Mouse (Mus musculus) heart, postnatal 25 days (tissue): ENCODE measurements around the gene Fhit. TPM values are rescaled to one million over a fixed set of nuclear protein-coding genes. Genes with fewer than 3 reads are reported as not detected.

Source experiments
- DNase-seq: peaks from one replicate; pipeline ENCODE4 v3.0.0; 2022; ENCODE audit warnings: low spot score
- intact Hi-C: fragments of 180-260 bp; cut with DNase I; formaldehyde crosslinking; loops from one replicate; pipeline ENCODE4 v1.15.1; 2025
- total RNA-seq, 2 experiments: library from RNA; stranded (reverse); gene quantifications; 2 replicates each; pipeline ENCODE4 v1.2.3; 2021

Gene Fhit
- total RNA-seq, 2 experiments from 2014 or later = 2.9 to 4.0 TPM

GRCm38 (mm10) chr14:10430396-10431000, 731.3 kb downstream of the Fhit start:
- no peak for DNase-seq

DNA sequence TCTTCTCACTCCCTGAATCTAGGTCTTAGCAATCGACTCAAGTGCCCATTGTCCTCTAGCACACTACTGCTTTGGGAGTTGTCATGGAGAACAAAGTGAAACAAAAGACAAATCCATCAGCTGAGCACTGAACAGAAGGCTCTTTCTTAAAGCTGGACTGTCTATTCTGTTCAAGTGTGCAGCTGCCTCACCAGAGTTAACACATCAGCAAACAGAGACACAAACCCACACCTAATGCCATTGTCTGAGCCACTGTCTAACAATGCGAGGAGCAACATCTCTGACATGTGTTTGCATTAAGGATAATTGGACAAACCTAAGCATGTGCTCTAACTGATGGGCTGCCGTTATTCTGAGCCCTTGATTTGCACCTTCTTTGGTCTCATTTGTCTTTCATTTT, 738.3 kb downstream of the Fhit start:
- no peak for DNase-seq
- intact Hi-C loops = no loop called here

More at GRCm38 (mm10) chr14:10430396-10431000, 731.3 kb downstream of the Fhit start:
- intact Hi-C loops = no loop called here

DNA sequence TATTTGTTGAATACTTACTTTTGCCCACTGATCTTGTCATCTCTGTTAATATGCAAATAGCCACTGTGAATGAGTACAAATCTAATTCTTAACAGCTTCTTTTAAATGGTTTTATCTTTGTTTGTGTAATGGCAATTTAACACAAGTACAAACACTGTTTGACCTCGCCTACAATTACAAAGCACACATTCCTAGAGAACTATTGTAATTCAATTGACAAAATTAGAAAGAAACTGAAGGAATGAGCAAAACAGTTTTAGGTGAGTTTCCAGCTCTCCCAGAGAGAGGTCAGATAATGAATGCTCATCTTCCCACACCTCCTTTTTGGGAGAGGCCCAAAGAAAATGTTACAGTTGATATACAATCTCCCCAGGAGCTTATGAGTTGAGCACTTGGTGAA, 739.6 kb downstream of the Fhit start:
- intact Hi-C loops = no loop called here
- no peak for DNase-seq

GRCm38 (mm10) chr14:10415068-10415467, 746.8 kb downstream of the Fhit start:
- intact Hi-C loops = no loop called here
- DNase-seq = no peak

DNA sequence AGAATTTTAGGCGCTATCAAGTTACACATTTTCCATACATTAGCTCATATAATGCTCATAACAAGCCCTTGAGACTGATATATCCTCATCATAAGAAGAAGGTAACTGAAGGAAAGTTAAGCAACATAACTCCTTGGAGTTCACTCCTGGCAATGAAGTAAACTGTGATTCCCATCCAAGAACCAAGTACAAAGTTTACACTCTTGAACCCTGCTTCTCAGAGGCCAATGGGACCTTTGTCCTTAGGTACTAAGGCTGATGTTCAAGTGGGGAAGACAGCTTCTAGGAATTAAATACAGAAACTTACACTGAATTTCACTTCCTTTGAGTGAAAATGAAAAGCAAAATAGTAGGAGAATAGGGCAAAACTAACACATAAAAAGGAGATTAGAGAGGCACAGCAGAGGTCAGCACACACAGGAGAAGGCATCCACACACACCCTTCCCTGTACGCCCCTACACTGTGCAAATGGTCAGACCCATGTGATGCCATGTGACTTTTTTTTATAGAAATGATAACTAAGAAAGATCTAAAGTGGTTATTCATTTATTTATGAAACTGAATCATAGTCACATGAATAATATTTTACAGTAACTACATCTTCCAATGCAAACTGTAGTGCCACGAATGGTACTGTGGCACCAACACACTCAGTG, 752.4 kb downstream of the Fhit start:
- DNase-seq = no peak
- intact Hi-C loops = no loop called here

DNA sequence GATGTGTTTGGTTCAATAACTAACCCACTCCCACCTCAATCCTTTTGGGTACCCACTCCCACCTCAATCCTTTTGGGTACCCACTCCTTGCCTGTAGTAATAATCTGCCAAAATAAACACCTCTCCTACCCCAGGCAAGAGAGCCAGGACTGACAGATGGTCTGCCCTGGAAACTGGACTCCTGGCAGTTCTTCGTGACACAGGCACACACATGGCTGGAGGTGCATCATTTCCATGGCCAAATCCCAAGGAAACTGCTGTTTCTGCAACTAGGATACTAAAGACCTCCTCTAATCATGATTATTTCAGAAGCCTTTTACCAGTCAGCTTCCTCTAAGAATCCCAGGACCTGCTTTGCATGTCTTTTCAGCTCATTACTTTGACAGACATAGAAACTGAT, 756.5 kb downstream of the Fhit start:
- intact Hi-C loops = no loop called here
- no peak for DNase-seq

DNA sequence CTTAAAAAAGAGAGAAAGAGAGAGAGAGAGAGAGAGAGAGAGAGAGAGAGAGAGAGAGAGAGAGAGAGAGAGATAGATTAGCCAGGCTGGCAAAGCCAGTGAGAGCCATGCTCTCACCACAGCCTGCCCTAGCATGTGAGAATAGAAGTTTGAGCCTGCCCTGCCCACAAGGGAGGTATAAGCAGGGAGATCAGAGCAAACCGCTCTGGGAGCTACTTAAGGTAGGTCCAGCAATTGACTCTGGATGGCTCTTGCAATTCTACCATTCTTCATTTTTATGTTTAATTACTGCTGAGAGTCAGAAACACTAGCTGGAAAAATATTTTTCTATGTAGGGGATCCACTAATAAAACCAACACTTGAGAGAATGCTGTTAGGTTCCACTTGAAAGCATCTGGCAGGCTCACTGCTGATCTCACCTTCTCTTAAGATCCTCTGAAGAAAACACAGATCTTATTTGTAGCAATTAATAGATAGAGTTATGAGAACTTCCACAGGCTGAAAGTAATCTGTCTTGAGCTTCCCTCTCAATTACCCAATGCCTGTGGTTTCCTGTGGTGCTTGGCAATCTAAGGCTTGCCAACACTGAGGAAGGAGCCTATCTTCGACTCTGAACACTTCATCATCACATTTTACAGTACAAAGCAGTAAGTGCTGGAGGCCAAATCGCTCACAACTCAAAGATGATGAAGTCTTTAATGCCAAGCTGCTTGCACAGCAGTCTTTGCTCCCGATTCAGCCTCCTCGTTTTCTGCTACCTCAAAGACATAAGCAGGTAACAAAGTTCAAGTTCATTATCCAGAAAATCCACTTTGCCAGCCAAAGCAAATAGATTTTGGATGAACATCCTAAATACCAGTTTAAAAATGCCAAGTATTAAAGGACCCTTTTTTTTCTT, 793.8 kb downstream of the Fhit start:
- intact Hi-C loops = no loop called here
- no peak for DNase-seq

- intact Hi-C loops = no loop called here
- DNase-seq = no peak
Observed at GRCm38 (mm10) chr14:10366808-10367207, 795.0 kb downstream of the Fhit start.

DNA sequence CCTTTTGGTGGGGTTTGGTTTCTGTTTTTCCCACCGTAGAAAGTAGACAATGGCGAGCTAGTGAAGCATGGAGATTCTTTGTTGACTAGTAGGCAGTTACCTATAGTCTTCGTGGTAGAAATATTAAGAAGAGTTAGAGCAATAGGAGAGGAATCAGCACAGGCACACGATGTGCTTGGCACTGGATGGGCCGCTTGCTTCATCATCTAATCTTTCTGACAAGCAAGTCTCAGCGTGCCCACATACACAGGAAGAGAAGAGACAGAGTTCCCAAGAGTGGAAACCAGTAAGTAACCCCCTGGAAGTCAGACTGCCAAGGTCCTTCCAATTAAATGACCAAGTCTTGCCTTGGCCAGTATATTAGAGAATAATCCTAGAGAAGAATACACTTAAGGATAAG, 797.6 kb downstream of the Fhit start:
- DNase-seq = no peak
- intact Hi-C loops = no loop called here

DNA sequence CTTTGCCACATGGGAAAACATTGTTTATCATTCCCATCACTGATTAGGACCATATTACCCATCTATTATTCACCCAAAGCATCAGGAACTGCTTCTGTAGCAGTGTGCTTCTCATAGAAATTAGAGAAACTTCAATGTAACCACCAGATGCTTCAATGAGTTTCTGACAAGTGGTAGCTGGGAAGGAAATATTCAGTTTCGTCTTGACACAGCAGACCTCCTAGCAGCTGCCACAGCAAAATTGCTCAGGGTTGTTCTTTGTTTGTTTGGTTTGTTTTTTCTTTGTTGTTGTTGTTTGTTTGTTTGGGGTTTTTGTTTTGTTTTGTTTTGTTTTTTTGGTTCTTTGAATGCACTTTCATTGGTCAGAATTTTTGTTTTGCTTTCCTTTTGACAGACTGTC, 798.5 kb downstream of the Fhit start:
- intact Hi-C loops = no loop called here
- no peak for DNase-seq

GRCm38 (mm10) chr14:10345905-10346304, 815.9 kb downstream of the Fhit start:
- intact Hi-C loops = no loop called here
- DNase-seq = no peak

DNA sequence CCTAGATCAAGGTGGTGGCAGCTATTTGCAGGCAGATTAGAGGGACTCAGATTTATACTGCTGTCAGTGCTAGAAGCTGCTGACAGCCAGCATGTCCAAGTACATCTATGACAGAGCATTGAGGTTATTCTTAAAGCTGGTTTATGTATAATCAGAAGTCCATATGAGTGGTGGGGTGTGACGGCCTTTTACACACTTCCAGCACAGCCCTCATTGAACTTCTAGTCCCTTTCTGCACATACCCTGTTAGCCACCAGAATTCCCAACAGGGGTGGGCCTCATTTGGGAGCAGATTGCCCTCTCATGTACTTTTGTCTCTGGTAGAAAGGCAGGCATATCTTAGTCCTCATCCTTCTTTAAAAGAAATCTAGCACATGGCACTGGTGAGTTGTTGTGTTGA, 817.8 kb downstream of the Fhit start:
- intact Hi-C loops = no loop called here
- no peak for DNase-seq

- intact Hi-C loops = no loop called here
- DNase-seq = no peak
Observed at GRCm38 (mm10) chr14:10316764-10317163, 845.1 kb downstream of the Fhit start.

GRCm38 (mm10) chr14:10312190-10312589, 849.6 kb downstream of the Fhit start:
- DNase-seq = no peak
- intact Hi-C loops = no loop called here

DNA sequence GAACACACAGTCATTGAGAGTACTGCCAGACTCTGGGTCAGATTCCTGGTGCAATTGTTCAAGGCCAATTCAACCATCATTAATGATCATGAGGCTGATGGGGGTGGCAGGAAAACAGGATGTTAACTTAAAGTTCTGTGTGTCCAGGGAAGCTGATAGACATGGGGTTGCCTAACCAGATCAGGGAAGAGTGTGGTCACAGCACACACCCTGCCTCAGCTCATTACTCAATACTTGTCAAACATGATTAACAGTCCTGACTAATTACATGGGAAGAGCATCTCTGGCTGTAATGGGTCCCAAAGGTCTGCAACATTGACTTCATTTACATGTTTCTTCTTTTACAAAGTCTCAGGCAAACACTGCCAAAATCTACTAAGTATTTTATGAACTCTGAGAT, 856.5 kb downstream of the Fhit start:
- no peak for DNase-seq
- intact Hi-C loops = no loop called here

DNA sequence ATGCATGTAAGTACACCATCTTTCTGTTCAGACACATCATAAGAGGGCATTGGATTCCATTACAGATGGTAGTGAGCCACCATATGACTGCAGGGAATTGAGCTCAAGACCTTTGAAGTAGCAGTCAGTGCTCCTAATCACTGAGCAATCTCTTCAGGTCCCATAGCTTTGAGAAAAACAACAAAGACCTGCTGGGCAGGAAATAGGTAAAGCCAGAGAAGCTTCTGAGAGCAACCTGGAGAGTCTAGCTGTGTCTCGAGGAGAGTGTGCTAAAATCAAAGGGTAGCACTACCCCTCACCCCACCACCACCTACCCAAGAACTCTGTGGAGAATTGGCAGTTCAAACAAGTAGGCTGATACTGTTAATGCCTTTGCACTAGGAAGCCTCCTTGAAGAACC, 860.3 kb downstream of the Fhit start:
- no peak for DNase-seq
- intact Hi-C loops = no loop called here

- no peak for DNase-seq
- intact Hi-C loops = no loop called here
Observed at GRCm38 (mm10) chr14:10300914-10301313, 860.9 kb downstream of the Fhit start.

GRCm38 (mm10) chr14:10299030-10299429, 862.8 kb downstream of the Fhit start:
- intact Hi-C loops = no loop called here
- no peak for DNase-seq

DNA sequence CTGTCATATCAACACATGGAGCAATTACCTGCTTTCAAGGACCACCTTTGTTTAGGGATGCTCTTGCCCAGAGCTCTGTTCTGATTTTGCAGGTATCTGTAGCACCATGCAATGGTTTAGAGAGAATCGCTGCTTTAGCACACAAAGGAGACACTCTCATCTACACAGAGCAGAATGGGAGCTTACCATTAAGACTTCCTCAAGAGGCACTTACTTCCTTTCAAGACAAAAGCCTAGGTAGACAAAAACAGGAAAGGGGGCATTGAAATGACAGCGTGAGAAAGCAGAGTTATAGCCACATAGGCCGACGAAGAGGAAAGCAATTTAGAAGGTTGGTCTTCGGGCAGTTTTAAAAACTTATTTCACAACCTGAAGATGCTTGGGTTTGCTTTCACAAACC, 872.8 kb downstream of the Fhit start:
- intact Hi-C loops = no loop called here
- no peak for DNase-seq

- intact Hi-C loops = no loop called here
- DNase-seq = no peak
Observed at GRCm38 (mm10) chr14:10286027-10286426, 875.8 kb downstream of the Fhit start.

- no peak for DNase-seq
- intact Hi-C loops = no loop called here
Observed at GRCm38 (mm10) chr14:10228708-10229107, 933.1 kb downstream of the Fhit start.
